Mouse (Mus musculus) layer of hippocampus, adult 18-20 months (tissue): ENCODE measurements around the gene Foxo3. TPM values are rescaled to one million over a fixed set of nuclear protein-coding genes. Genes with fewer than 3 reads are reported as not detected.

ENCODE experiments used
- DNase-seq, 2 experiments: peaks; one replicate each; pipeline ENCODE4 v3.0.0; 2022; ENCODE audit warnings: low spot score in 2 of 2
- total RNA-seq, 2 experiments: library from RNA; stranded (reverse); gene quantifications; 2 replicates each; pipeline ENCODE4 v1.2.3; 2021

Foxo3 gene
- total RNA-seq, 2 experiments from 2014 or later = 51.2 to 55.5 TPM

DNA sequence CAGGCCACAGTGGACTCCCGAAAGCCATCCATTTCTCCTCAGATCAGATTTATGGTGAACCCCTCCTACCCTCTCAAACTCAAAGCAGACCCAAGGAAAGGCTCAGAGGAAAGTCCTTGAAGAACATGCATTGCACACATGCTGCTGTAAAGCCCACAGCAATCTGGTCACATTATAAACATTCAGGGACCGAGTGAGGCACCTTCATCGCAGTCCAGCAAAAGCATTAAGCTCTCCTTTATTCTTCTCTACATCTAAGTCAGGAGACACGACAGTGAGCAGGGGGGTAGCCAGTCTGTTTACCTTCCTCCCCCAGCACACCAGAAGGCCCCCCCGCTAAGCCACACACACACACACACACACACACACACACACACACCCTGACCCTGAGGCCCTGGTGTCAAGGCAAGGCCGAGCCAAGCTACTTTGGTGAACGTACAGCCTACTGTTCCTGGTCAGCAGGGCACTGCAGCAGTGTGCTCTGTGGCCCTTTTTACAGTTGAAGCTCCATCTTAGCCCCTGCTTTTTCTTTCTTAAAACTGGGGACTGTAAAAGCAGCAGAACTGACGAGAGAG, 24.7 kb downstream of the Foxo3 start:
- no peak for DNase-seq

DNA sequence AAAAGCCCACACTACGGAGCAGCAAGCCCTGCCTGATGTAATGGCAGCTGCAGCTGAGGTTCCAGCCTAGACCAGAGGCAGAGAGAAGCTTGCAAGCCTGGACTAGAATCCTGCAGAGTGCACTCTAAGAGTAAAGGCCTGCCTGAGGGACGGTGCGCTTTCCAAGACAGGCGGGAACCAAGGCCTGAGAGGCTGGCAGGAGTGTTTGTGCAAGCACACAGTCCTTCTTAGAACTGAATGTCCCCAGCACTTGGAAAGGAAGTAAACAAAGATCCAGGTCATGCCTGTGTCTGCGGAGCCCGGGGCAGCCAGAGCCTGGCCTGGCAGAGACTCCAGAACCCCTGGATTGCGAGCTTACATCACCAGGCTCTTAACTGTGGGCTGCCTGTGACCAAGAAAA, 25.4 kb downstream of the Foxo3 start:
- DNase-seq = peak; percentile 40 to 72

DNA sequence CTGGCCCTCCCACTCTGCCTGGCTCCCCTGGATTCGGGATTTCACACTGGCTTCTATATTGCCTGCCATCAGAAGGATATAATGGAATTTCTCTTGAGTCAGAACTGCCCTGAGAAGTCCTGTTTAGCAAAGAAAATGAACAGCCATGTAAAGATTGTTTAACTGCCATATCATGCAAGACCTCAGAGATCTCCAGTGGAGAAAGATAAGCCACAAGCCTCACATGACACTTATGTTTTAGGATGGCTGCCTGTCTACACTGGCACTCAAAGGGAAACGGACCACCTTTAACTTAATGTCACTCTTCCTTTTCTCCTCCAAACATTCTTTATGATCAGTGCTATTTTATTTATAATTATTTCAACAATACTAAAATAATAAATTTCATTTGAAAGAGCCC, 26.6 kb downstream of the Foxo3 start:
- DNase-seq = no peak

DNA sequence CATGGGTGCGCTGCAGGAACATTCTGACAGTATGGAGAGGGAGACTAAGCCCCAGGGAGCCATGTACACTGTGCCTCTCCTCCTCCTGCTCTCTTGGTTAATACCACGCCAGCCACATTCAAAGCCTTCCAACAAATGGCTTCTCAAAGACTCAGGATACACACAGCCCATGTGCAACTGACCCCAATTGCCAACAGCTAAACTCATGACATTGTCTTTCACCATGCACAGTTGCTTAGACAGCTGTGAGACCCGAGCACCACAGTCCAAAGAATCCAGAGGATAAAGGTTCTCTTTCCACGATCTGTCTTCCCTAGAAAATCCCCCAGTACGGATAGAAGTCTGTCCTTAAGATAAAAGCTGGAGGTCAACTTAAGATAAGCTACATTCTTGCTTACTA, 27.9 kb downstream of the Foxo3 start:
- no peak for DNase-seq

DNA sequence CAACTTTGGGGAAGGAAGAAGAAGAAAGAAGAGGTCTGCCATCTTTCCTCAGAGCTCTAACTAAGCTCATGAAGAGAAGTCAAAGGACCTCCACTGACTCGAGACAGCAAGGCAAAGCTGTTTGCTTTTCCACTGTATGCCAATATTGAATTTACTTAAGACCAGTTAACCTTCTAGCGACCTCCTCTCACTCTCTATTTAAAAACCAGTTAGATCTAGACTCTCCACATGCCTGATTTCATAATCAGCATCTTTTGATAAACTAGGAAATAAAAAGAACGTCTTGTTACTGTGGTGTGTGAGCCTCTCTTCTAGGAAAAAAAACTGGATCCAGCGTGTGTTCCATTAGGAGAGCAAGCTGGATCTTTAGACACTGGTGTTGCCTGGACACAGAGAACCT, 28.4 kb downstream of the Foxo3 start:
- DNase-seq = no peak

DNA sequence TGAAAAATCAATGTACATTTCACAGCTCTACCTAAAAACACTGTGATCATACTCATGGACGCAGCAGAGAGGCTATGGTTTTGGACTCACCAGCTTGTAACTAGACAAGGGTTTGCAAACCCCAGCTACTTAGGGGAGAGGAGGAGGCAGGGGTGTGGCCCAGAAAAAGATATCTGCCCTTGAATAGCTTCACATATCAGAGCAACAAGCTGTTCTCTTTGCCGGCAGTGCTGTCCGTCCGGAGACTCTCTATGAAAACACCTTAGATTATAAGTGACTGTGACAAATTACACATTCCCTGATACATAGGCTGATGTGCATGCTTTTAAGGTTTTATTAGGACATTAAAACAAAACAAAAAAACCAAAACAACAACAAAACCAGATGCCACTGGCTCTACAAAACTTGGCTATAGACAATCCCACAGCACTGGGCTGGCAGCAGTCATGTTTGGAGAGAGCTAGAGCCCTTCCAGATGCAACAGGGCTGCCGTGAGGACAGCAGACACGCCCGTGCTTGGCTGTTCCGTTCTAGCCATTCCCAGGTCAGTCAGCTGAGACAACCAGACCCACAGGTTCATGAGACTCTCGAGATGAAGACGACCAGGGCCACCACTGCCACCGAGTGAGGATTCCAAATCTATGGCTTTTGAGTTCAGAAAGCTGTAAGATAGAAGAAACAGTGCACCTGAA, 29.3 kb downstream of the Foxo3 start:
- no peak for DNase-seq

DNA sequence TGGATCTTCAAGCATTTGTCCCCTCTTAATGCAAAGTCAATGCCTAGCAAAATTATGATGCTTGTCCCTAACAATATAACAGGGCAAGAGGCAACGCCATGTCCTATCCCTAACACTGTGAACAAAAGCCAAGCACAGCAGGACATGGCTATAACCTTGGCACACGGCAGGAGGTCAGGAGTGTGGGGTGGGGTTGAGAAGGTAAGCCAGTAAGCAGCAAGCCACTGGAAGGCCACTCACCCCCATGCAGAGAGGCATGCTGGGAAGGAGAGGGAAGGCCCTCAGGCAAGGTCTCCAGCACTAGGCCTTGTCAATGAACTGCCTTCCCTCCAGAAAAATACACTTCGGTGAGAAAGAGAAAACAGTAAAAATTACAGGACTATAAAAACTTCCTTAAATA, 30.1 kb downstream of the Foxo3 start:
- DNase-seq = no peak

DNA sequence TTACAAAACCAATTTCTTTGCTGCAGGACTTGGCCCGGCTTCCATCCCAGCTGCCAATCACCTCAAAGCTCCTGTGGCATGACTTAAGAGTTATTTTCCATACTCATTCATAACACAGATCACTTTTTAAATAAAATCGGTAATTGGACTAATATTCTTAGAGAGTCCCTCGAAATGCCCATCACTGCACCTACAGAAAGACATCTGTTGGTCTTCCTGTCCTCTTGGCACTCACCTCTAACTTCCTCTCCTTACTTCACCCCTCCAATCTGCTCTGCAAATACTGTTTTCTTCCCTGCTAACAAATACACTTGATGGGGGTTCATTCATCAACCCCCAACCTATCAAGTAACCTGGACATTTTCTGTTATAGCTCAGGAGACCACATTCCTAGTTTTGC, 30.9 kb downstream of the Foxo3 start:
- no peak for DNase-seq

DNA sequence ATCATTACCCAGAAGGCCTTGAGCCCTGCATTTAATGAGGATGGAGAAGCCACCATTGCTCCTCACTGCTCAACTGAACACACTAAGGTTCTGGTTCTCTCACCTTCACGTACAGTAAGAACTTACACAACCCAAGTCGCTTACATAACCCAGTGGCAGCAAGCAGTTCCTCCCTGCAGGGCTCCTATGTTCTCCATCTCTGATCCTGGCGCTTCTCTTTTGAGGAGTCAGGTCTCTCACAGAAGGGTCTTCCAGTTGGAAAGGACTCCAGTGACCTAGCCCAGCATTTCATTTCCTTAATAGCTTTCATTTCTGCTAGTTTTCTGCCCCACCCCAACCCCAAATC, 31.3 kb downstream of the Foxo3 start:
- DNase-seq = no peak

DNA sequence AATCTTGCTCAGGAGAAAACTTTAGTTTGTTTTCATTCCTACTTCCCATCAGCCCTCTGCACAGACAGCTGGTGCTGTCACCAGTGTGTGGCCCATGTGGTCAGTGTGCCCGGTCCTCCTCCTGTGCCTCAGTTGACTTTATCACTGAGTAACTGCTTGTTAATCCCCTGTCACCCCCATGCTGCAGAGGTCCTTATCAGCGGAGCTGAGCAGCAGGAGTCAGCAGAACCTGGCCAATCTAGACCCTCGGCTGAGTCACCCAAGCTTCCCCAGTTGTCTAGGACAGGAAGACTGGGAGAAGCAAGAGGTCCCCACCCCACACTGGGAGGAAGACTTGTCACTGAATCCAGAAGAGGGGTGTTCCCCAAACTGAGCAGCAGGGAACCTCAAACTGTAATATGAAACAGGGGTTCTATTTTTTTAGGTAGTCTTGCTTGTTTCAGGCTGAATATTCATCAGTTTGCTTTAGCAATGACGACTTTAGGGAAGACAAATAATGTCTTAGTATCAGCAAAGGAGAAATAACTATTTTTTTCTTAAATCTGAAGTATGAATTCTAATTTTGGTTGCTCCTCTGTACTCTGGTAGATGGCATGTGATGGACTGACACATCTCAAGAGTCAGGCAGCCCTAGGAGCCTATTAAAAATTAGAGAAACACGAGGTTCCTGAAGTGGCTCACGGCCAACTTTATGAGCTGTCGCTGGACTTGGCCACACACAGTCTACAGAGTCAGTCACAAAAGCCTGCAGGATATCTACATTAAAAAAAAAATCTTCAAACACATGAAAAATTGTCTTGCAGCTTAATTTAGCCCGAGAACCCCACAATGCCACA, 31.9 kb downstream of the Foxo3 start:
- DNase-seq = no peak

DNA sequence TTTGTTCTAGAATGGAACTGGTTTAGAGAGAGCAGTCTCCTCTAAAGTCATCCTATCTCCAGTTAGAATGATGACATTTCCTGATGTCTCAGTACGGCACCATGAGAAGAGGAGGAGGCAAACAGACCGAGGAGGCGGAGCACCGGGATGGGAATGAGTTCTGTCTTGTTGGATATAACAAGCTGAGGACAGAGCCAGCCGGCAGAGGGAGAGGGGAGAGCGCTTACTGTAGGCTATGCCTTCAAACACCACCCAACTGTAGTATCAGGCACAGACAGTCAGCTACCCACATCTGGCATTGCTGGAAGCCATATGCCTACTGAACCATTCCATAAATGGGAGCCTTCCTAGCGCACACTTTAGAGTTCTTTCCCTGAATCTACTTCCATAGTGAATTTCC, 32.6 kb downstream of the Foxo3 start:
- DNase-seq = peak; percentile 11 to 54

DNA sequence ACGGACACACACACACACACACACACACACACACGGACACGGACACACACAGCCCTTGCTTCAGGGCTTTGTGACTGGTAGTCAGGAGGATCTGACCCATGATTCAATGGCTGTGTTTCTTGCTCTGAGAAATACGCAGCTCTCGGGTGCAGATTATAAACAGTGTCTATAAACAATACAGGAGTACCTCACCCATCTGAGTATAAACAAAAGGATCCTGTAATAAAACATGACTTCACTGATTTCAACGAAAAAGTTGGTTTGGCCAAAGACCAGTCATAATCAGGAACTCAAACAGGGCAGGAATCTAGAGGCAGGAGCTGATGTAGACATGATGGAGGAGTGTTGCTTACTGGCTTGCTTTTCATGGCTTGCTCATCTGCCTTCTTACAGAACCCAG, 34.1 kb downstream of the Foxo3 start:
- no peak for DNase-seq

DNA sequence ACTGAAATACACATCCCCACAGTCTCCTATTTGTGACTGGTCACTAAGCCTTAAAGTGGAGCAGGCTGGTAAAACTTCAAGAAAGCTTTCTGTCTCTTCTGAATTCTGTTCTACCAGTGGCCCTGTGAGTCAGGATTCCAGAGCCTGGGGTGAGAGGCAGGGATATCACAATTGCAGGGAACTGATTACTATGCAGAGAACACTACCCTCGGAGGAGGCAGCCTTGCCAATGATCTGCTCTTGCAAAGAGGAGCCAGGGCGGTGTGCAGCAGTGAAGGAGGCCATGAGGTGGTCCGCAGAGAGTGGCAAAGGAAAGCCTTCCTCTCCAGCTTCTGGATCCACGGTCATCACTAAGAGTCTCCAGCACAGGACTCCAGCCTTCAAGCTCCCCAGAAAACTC, 34.8 kb downstream of the Foxo3 start:
- DNase-seq = peak in 1 of 2 experiments; percentile 17

DNA sequence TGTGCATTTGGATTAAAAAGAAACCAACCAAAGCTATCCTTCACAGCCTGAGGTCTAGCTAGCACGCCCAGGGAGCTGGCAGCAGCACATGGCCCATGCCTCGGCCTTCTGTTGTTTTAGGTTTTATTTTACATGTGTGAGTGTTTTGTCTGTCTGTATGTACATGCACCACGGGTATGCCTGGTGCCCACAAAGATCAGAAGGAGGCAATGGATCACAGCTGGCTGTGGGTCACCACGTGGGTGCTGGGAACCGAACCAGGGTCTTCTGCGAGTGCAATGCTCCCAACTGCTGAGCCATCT, 36.8 kb downstream of the Foxo3 start:
- no peak for DNase-seq

DNA sequence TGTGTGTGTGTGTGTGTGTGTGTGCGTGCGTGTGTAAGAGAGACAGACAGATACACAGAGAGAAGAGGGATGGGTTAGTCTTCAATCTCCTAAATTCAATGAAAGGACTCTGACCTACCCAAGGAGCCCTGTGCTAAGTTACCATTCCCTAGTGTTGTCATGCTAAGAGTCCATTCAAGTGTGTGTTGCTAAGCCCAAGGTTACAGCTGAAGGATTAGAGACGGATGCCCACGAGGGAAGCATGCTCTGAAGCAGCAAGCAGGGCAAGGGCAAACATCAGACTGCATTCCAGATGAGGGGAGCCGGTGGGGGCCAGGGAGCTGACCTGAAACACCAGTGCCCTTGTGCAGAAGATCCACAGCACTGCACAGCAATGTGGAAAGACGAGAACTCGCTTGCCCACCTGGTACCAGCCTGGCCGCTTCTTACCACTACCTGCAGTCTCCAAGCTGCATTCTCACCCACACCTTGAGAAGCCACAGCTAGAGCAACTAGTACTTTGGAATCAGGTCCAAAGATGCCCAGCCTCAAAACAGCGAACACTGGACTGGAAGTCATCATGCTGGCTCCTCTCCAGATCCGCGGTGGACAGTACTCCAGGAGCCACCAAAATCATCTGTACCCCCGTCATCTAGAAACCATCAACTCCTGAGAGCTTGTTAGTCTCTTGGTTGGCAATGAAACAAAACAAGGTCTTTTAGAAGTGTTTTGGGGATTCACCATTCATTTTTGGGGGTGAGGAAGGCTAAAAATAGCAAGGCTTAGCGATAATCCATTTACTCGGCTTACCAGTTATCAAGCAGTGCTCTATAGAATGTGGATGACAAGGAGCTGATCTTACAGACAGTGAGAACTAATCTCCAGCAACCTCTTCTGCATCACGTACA, 37.4 kb downstream of the Foxo3 start:
- no peak for DNase-seq

DNA sequence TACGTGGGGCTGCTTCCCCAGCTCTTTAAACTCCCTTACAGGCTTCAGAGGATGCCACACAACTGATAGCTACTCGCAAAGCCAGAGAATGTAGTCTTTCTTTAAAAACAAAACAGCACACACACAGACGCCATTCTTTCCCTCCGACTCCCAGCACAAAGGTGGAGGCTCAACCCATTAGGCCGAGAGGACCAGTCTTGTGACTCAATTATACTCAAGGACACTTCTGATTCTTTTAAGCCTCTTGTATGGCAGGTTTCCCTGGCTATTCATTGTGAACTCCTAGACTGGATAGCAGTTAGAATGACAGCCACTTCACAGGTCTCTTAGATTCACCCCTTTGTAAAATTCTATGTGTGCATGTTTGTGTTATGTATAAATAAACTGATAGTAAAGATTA, 38.3 kb downstream of the Foxo3 start:
- DNase-seq = no peak

DNA sequence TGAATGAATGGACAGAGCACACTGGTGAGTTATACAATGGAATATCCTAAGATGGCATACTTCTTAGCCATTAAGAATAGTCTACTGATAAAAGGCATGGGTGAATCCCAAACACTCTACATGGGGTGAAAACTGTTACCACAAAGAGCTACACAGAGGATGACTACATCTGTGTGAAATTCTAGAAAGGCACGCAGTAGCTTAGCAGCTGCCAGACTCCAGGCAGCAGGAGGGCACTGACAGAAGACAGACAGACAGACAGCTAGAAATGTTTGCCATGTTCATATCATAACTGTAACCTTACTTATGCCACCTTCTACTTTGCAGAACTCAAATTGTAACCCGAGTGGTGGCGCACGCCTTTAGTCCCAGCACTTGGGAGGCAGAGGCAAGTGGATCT, 39.0 kb downstream of the Foxo3 start:
- DNase-seq = no peak

DNA sequence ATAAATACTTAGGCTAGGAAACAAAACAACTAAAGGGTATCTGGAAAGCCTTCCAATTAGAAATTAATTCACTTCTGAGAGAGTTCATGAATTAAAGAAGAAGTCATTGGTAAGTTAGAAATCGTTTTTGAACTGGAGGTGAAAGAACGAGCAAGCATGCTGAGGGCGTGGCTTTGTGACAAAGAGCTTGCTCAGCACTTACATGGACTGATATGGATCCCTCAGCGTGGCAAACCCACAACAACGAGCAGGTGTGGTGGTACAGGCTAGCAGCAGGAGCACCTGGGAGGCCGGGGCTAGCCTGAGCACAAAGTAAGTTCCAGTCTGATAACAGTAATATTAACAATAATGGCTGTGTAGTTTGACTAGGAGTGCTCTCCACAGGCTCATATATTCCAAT, 41.2 kb downstream of the Foxo3 start:
- DNase-seq = no peak

DNA sequence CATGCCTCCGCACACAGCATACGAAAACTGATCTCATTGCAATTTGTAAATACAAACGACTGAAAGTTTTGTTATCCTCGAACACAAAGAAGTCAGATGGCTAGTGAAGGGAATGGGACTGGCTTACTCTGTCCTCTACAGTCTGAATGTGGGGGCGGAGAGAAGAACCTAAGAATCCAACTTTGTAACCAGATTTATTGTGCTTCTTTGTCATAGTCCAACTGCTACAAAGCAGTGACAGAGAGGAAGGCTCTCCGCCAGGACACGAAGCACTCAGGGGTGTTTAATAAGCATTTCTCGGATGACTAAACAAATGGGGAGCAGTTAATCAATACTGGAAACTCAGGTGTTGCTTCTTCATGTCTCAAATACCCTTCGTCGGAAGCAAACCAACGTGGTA, 43.6 kb downstream of the Foxo3 start:
- peak in 1 of 2 experiments; percentile 17 for DNase-seq

DNA sequence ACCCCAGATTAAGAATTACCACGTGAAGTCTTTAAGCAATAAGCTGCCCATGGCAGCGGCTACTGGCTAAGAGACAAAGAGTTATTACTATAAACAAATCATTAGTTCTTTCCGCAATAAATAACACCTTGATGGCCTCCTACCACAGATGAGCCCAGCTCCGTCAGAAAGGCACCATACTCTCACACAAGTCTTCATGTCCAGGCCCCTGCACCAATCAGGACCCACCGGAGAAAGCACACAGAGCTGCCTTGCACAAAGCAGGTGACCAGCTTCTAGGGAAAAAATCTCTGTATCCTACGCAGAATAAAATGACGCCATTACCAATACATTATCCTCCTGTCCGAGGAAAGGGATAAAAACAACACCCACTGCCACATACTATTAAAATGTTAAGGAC, 44.7 kb downstream of the Foxo3 start:
- DNase-seq = no peak

DNA sequence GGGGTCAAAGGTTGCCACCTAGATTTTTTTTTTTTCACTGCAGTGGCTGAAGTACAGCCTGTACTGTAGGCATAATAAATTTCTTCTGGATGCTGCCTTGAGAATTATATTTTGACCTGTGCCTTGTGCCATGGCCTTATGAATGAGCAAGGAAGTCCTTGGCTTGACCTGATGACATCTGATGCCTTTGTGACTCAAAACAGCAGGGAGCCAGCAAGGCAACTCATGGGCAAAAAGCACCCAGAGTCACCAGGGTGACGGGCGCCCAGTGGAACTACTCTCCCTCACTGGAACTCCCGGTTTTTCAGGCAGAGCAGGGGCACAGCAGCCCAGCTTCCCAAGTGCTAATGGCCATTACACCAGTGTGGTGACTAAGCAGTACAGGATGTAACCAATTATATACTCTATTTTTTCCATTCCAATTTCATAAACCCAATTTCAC, 45.4 kb downstream of the Foxo3 start:
- DNase-seq = no peak
